Mouse (Mus musculus): ENCODE data around the gene Odc1.
"Not testable (repeated sequence)": the region's sequence is repeated elsewhere in the genome, so short reads cannot be mapped to it uniquely, and the experiment has no call there.

Odc1 gene

GRCm38 (mm10) chr12:17544209-17545106 lies at the start of gene Odc1:
Gene Odc1, plus strand, starts transcription at chr12:17544794.
- DNase-seq (ENCODE audit: low spot score in 2 of 2), result peak; percentile 98 to 99

GRCm38 (mm10) chr12:17494809-17495208 lies 49.8 kb upstream of the Odc1 start:
- DNase-seq (ENCODE audit: low spot score in 2 of 2), result no peak

GRCm38 (mm10) chr12:17495858-17496451 lies 48.6 kb upstream of the Odc1 start:
- no peak for DNase-seq (ENCODE audit: low spot score in 2 of 2)

GRCm38 (mm10) chr12:17505620-17506074 lies 38.9 kb upstream of the Odc1 start:
- peak; percentile 57 to 71 for DNase-seq (ENCODE audit: low spot score in 2 of 2)

- DNase-seq (ENCODE audit: low spot score in 2 of 2), result no peak
These were observed 38.2 kb upstream of the Odc1 start for GRCm38 (mm10) chr12:17506117-17506993.

GRCm38 (mm10) chr12:17506994-17507542 lies 37.5 kb upstream of the Odc1 start:
- DNase-seq (ENCODE audit: low spot score in 2 of 2), result peak in 1 of 2 experiments; percentile 29

- DNase-seq (ENCODE audit: low spot score in 2 of 2), result no peak
These were observed 35.3 kb upstream of the Odc1 start for GRCm38 (mm10) chr12:17509310-17509709.

GRCm38 (mm10) chr12:17510158-17510557 lies 34.4 kb upstream of the Odc1 start:
- no peak for DNase-seq (ENCODE audit: low spot score in 2 of 2)

GRCm38 (mm10) chr12:17511019-17511418 lies 33.6 kb upstream of the Odc1 start:
- no peak for DNase-seq (ENCODE audit: low spot score in 2 of 2)

- DNase-seq (ENCODE audit: low spot score in 2 of 2), result no peak
These were observed 15.4 kb upstream of the Odc1 start for GRCm38 (mm10) chr12:17529180-17529579.

- no peak for DNase-seq (ENCODE audit: low spot score in 2 of 2)
These were observed 14.9 kb upstream of the Odc1 start for GRCm38 (mm10) chr12:17529726-17530125.

- no peak for DNase-seq (ENCODE audit: low spot score in 2 of 2)
These were observed 13.8 kb upstream of the Odc1 start for GRCm38 (mm10) chr12:17530825-17531224.

- no peak for DNase-seq (ENCODE audit: low spot score in 2 of 2)
These were observed 8.4 kb upstream of the Odc1 start for GRCm38 (mm10) chr12:17536222-17536621.

- no peak for DNase-seq (ENCODE audit: low spot score in 2 of 2)
These were observed 7.4 kb upstream of the Odc1 start for GRCm38 (mm10) chr12:17537147-17537546.

GRCm38 (mm10) chr12:17538087-17538486 lies 6.5 kb upstream of the Odc1 start:
- DNase-seq (ENCODE audit: low spot score in 2 of 2), result no peak

- DNase-seq (ENCODE audit: low spot score in 2 of 2), result no peak
These were observed 5.6 kb upstream of the Odc1 start for GRCm38 (mm10) chr12:17539041-17539440.

GRCm38 (mm10) chr12:17540040-17540552 lies 4.5 kb upstream of the Odc1 start:
- no peak for DNase-seq (ENCODE audit: low spot score in 2 of 2)

GRCm38 (mm10) chr12:17545107-17545571 lies 545 bp downstream of the Odc1 start:
- DNase-seq (ENCODE audit: low spot score in 2 of 2), result peak in 1 of 2 experiments; percentile 41

GRCm38 (mm10) chr12:17545884-17546283 lies 1.3 kb downstream of the Odc1 start:
- no peak for DNase-seq (ENCODE audit: low spot score in 2 of 2)

GRCm38 (mm10) chr12:17547552-17547951 lies 3.0 kb downstream of the Odc1 start:
- DNase-seq (ENCODE audit: low spot score in 2 of 2), result not testable (repeated sequence)

- no peak for DNase-seq (ENCODE audit: low spot score in 2 of 2)
These were observed 3.9 kb downstream of the Odc1 start for GRCm38 (mm10) chr12:17548505-17548904.
